Mouse (Mus musculus) stomach, postnatal 0 days (tissue): ENCODE measurements around the gene Pwwp2b. TPM values are rescaled to one million over a fixed set of nuclear protein-coding genes. Genes with fewer than 3 reads are reported as not detected.

Source experiments
- ATAC-seq: fragments of 200-750 bp; cut with Nextera tagmentation; 2 replicates; pipeline ENCODE4 v1.8.0; 2017; ENCODE audit not compliant: low FRiP score, low TSS enrichment
- DNase-seq: peaks from one replicate; pipeline ENCODE4 v3.0.0-alpha.2; 2016; ENCODE audit warnings: low spot score
- H3K27ac ChIP-seq: fragments of 300-500 bp; sonication (generic); replicated peaks from 2 replicates; pipeline ENCODE4 v1.5.1; 2014; ENCODE audit warnings: mild to moderate bottlenecking, control low read depth
- H3K27me3 ChIP-seq: fragments of 300-500 bp; sonication (generic); 2 replicates; pipeline ENCODE4 v1.6.1; 2014; ENCODE audit warnings: low read length; ENCODE audit not compliant: control insufficient read depth, insufficient read depth
- H3K36me3 ChIP-seq: fragments of 300-500 bp; sonication (generic); 2 replicates; pipeline ENCODE4 v1.6.1; 2014; ENCODE audit warnings: low read length, mixed read lengths; ENCODE audit not compliant: control insufficient read depth, insufficient read depth
- H3K4me1 ChIP-seq: fragments of 300-500 bp; sonication (generic); replicated peaks from 2 replicates; pipeline ENCODE4 v1.6.1; 2014; ENCODE audit warnings: antibody characterized with exemption; ENCODE audit not compliant: control insufficient read depth, insufficient read depth
- H3K4me2 ChIP-seq: fragments of 300-500 bp; sonication (generic); replicated peaks from 2 replicates; pipeline ENCODE4 v1.6.1; 2014; ENCODE audit warnings: low read depth, mild to moderate bottlenecking, control low read depth, moderate library complexity
- H3K4me3 ChIP-seq: fragments of 300-500 bp; sonication (generic); 2 replicates; pipeline ENCODE4 v1.5.1; 2014; ENCODE audit warnings: low read depth, low read length, control low read depth
- H3K9ac ChIP-seq: fragments of 300-500 bp; sonication (generic); 2 replicates; pipeline ENCODE4 v1.6.1; 2014; ENCODE audit warnings: mild to moderate bottlenecking, low read length, control low read depth, mixed read lengths
- H3K9me3 ChIP-seq: fragments of 300-500 bp; sonication (generic); 2 replicates; pipeline ENCODE4 v1.6.1; 2016; ENCODE audit warnings: low read length; ENCODE audit not compliant: control insufficient read depth
- CTCF ChIP-seq: IDR thresholded peaks from 2 replicates; pipeline ENCODE4 v1.5.1; 2016; ENCODE audit warnings: antibody characterized with exemption, low read depth, mild to moderate bottlenecking, moderate library complexity
- EP300 ChIP-seq: optimal IDR thresholded peaks from 2 replicates; pipeline ENCODE3; 2016; ENCODE audit warnings: antibody characterized with exemption
- WGBS: fragments of 180-500 bp; shearing (Covaris S2); extraction: QIAGEN DNeasy Blood & Tissue Kit; methylation state at CpG from one replicate; pipeline ENCODE4 v1.1.7; 2014; 5-methylcytosine and 5-hydroxymethylcytosine counted together
- polyA plus RNA-seq: library from polyadenylated mRNA; unstranded; fragments of >200 nt; fragmentation: Nextera tagmentation; extraction: Ambion mirVana; gene quantifications from 2 replicates; pipeline ENCODE4 v1.2.1, GENCODE M21; 2015

Pwwp2b gene
- polyA plus RNA-seq, 1 experiment from 2014 or later: 16.0 TPM

DNA sequence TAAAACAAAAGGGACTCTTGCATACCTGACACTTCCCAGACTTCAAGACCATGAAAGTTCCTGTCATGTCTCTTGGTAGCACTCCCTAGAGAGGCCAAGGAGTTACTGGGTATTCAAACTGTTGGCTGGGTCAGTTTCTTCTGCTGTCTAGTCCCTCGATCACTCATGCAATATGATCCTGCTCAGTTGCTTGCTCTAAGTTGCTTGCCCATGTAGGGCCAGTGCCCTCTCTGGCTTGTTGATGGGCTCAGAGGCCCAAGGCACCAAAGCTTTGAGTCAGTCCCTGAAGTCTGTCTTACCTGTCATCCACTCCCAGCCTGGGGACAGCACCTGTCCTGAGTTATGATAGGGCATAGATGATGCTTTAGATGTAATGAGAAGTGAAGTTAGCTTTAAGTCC is 22.5 kb downstream of the Pwwp2b start:
- Histone ChIP-seq H3K9me3 (no peaks in the 10 kb centered on the region), H3K9ac (no peak overlapping the region), H3K36me3 (no peaks in the 10 kb centered on the region; the same call in 1 of the 2 replicates), H3K27me3 (no peaks in the 10 kb centered on the region), H3K27ac (no peak overlapping the region), H3K4me2 (no peak overlapping the region), H3K4me1 (peaks cover 15% of the 10 kb centered on the region; the same call in 1 of the 2 replicates), H3K4me3 (no peak overlapping the region)
- ATAC-seq (no peak), DNase-seq (no peak)
- no peak for TF ChIP-seq CTCF
- no peak for TF ChIP-seq EP300
- 88% methylated on average over 1 of the region's 1 CpGs for WGBS

- Histone ChIP-seq H3K9ac (no peak overlapping the region), H3K4me3 (no peak overlapping the region), H3K36me3 (no peaks in the 10 kb centered on the region; the same call in 1 of the 2 replicates), H3K4me1 (peaks cover 15% of the 10 kb centered on the region; the same call in 1 of the 2 replicates), H3K27ac (peak overlapping the region; percentile 13; the same call in 1 of the 2 replicates), H3K4me2 (no peak overlapping the region), H3K27me3 (no peaks in the 10 kb centered on the region), H3K9me3 (no peaks in the 10 kb centered on the region)
- ATAC-seq (no peak), DNase-seq (no peak)
- TF ChIP-seq CTCF: no peak
- WGBS: 40% methylated on average over 5 of the region's 5 CpGs
Measured at GRCm38 (mm10) chr7:139271871-139272270, 23.6 kb downstream of the Pwwp2b start.

- Histone ChIP-seq H3K4me1 (peaks cover 15% of the 10 kb centered on the region; the same call in 1 of the 2 replicates), H3K4me3 (no peak overlapping the region), H3K9me3 (no peaks in the 10 kb centered on the region), H3K36me3 (no peaks in the 10 kb centered on the region; the same call in 1 of the 2 replicates), H3K9ac (no peak overlapping the region), H3K27me3 (no peaks in the 10 kb centered on the region), H3K27ac (peak overlapping the region; percentile 61), H3K4me2 (no peak overlapping the region; the same call in 1 of the 2 replicates)
- 9% methylated on average over 1 of the region's 1 CpGs for WGBS
- TF ChIP-seq CTCF (no peak), EP300 (no peak)
- DNase-seq (peak; percentile 38), ATAC-seq (peak; percentile 8)
Measured at GRCm38 (mm10) chr7:139272639-139273396, 24.5 kb downstream of the Pwwp2b start.

- Histone ChIP-seq H3K9ac (no peak overlapping the region), H3K4me1 (peaks cover 15% of the 10 kb centered on the region; the same call in 1 of the 2 replicates), H3K27me3 (no peaks in the 10 kb centered on the region), H3K36me3 (no peaks in the 10 kb centered on the region), H3K4me2 (no peak overlapping the region), H3K4me3 (no peak overlapping the region), H3K9me3 (no peaks in the 10 kb centered on the region), H3K27ac (peak overlapping the region; percentile 61)
- DNase-seq (peak; percentile 71), ATAC-seq (peak; percentile 89)
- 10% methylated on average over 2 of the region's 2 CpGs for WGBS
- TF ChIP-seq EP300 (no peak), CTCF (no peak)
Measured at GRCm38 (mm10) chr7:139273397-139273719, 25.1 kb downstream of the Pwwp2b start.

DNA sequence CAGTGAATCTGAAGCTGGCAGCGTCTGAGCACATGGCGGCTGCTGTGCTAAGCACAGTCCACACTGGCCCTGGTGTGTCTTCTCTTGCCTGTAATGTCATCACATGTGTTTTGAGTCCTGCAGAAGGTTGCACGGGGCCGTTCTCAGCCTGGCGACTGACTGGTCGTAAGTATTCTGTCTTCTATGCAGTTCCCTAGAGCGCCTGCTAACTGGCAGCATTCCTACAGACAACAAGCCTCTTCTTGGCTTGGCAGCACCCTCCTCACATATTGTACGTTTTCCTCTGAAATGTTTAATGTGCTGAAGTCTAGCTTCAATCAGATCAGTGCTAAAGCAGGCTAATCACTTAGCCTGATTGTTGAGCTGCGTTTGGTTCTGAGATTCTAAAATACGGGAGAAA is 27.3 kb downstream of the Pwwp2b start:
- DNase-seq (no peak), ATAC-seq (no peak)
- peaks cover 15% of the 10 kb centered on the region; the same call in 1 of the 2 replicates for H3K4me1 ChIP-seq
- TF ChIP-seq CTCF (no peak), EP300 (no peak)
- no peak overlapping the region for H3K9ac ChIP-seq
- H3K4me2 ChIP-seq: no peak overlapping the region
- H3K36me3 ChIP-seq: no peaks in the 10 kb centered on the region
- 39% methylated on average over 10 of the region's 10 CpGs for whole genome bisulfite sequencing
- H3K4me3 ChIP-seq: no peak overlapping the region
- H3K9me3 ChIP-seq: no peaks in the 10 kb centered on the region
- no peaks in the 10 kb centered on the region for H3K27me3 ChIP-seq
- no peak overlapping the region for H3K27ac ChIP-seq

GRCm38 (mm10) chr7:139276150-139276549 is 27.9 kb downstream of the Pwwp2b start:
- TF ChIP-seq CTCF (no peak), EP300 (no peak)
- no peaks in the 10 kb centered on the region for H3K27me3 ChIP-seq
- H3K27ac ChIP-seq: no peak overlapping the region
- H3K9me3 ChIP-seq: no peaks in the 10 kb centered on the region
- H3K36me3 ChIP-seq: no peaks in the 10 kb centered on the region
- WGBS: 85% methylated on average over 10 of the region's 10 CpGs
- DNase-seq: no peak
- H3K4me3 ChIP-seq: no peak overlapping the region
- no peak overlapping the region for H3K4me2 ChIP-seq
- H3K9ac ChIP-seq: 0 out of 2 replicates have a peak overlapping the region, but pooled peaks have one; percentile 18
- H3K4me1 ChIP-seq: peaks cover 19% of the 10 kb centered on the region
- no peak for ATAC-seq
